Mouse (Mus musculus) cerebellum, adult 11 months (tissue): ENCODE data around the gene Ddo.
A peak's percentile ranks its signal among the peaks of the same experiment; 100 is the strongest.

ENCODE experiments used
- DNase-seq: peaks from one replicate; pipeline ENCODE4 v3.0.0; 2022

The Ddo gene

GRCm38 (mm10) chr10:40629656-40630311 lies at the start of gene Ddo:
Gene Ddo, plus strand, starts transcription at chr10:40630011.
- peak; percentile 56 for DNase-seq

- DNase-seq: no peak
Observed at GRCm38 (mm10) chr10:40583584-40584255, 46.1 kb upstream of the Ddo start.

- no peak for DNase-seq
Observed at GRCm38 (mm10) chr10:40592186-40592585, 37.6 kb upstream of the Ddo start.

- no peak for DNase-seq
Observed at GRCm38 (mm10) chr10:40597177-40597576, 32.6 kb upstream of the Ddo start.

- no peak for DNase-seq
Observed at GRCm38 (mm10) chr10:40604706-40605394, 25.0 kb upstream of the Ddo start.

- no peak for DNase-seq
Observed at GRCm38 (mm10) chr10:40617973-40618372, 11.8 kb upstream of the Ddo start.

GRCm38 (mm10) chr10:40619760-40620159 lies 10.1 kb upstream of the Ddo start:
- no peak for DNase-seq

- peak; percentile 55 for DNase-seq
Observed at GRCm38 (mm10) chr10:40629140-40629539, 671 bp upstream of the Ddo start.

- peak; percentile 43 for DNase-seq
Observed at GRCm38 (mm10) chr10:40630457-40630856, 646 bp downstream of the Ddo start.

GRCm38 (mm10) chr10:40630961-40631360 lies 1.1 kb downstream of the Ddo start:
- DNase-seq: no peak

GRCm38 (mm10) chr10:40632087-40632486 lies 2.3 kb downstream of the Ddo start:
- no peak for DNase-seq

GRCm38 (mm10) chr10:40637331-40637730 lies 7.5 kb downstream of the Ddo start:
- no peak for DNase-seq

GRCm38 (mm10) chr10:40638276-40638675 lies 8.5 kb downstream of the Ddo start:
- peak; percentile 70 for DNase-seq

GRCm38 (mm10) chr10:40638823-40639819 lies 9.3 kb downstream of the Ddo start:
- DNase-seq: no peak

- no peak for DNase-seq
Observed at GRCm38 (mm10) chr10:40640406-40640805, 10.6 kb downstream of the Ddo start.

GRCm38 (mm10) chr10:40641901-40642300 lies 12.1 kb downstream of the Ddo start:
- peak; percentile 53 for DNase-seq

GRCm38 (mm10) chr10:40643126-40643525 lies 13.3 kb downstream of the Ddo start:
- no peak for DNase-seq

- DNase-seq: no peak
Observed at GRCm38 (mm10) chr10:40644456-40644855, 14.6 kb downstream of the Ddo start.

- DNase-seq: no peak
Observed at GRCm38 (mm10) chr10:40645346-40645745, 15.5 kb downstream of the Ddo start.

- no peak for DNase-seq
Observed at GRCm38 (mm10) chr10:40648776-40649175, 19.0 kb downstream of the Ddo start.

- DNase-seq: no peak
Observed at GRCm38 (mm10) chr10:40649634-40650033, 19.8 kb downstream of the Ddo start.

- no peak for DNase-seq
Observed at GRCm38 (mm10) chr10:40651676-40652075, 21.9 kb downstream of the Ddo start.

GRCm38 (mm10) chr10:40665270-40665669 lies 35.5 kb downstream of the Ddo start:
- DNase-seq: no peak
